Mouse (Mus musculus): Measurements from ENCODE around the gene Rsph1. TPM values are rescaled to one million over a fixed set of nuclear protein-coding genes. Genes with fewer than 3 reads are reported as not detected.

Rsph1 gene
- polyA plus RNA-seq, 1 experiment = 0.30 TPM

- TF ChIP-seq MYOG (IDR thresholded peaks at IDR 0.05; ENCODE audit: control insufficient read depth in 1 of 3, insufficient read depth in 1 of 3, insufficient read length in 2 of 3, low read depth in 2 of 3) (no peak), USF1 (IDR thresholded peaks at IDR 0.05; ENCODE audit: low read depth) (no peak), POLR2AphosphoS2 (IDR thresholded peaks at IDR 0.05; ENCODE audit: insufficient read length, low read depth) (no peak), E2F4 (IDR thresholded peaks at IDR 0.05; ENCODE audit: insufficient read depth) (no peak), REST (IDR thresholded peaks at IDR 0.05; ENCODE audit: insufficient read depth, insufficient read length) (no peak), TCF12 (IDR thresholded peaks at IDR 0.05; ENCODE audit: insufficient read depth, poor library complexity, severe bottlenecking) (no peak), MAX (IDR thresholded peaks at IDR 0.05; ENCODE audit: low read depth) (no peak)
- Histone ChIP-seq H3ac (ENCODE audit: control insufficient read depth, insufficient read length) (no peak overlapping the region), H3K79me2 (ENCODE audit: control insufficient read depth, insufficient read depth) (no peaks in the 10 kb centered on the region), H3K27me3 (ENCODE audit: control insufficient read depth, insufficient read depth, insufficient read length) (no peaks in the 10 kb centered on the region), H3K36me3 (ENCODE audit: control insufficient read depth, insufficient read depth) (no peaks in the 10 kb centered on the region), H3K4me3 (no peak overlapping the region), H3K4me2 (ENCODE audit: low read depth) (no peak overlapping the region)
Measured at GRCm38 (mm10) chr17:31238234-31239020, 38.8 kb downstream of the Rsph1 start.

DNA sequence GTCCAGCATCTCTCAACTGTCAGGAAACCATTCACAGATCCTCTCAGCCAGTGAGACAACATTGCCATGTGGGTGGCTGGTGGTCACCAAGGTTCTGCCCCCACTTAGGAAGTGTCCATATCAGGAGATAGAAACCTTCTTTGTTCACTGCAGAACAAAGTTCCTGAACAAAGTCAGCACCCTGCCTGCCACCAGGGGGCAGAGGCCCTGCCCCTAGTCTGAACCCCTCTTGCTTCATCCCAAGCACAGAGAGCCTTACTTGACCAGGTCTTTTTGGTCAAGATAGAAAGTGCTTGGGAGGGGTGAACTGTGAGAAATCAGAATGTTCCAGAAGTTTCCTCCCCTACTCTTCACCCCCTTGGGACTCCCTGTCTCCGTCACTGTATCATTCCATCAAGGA, 41.3 kb downstream of the Rsph1 start:
- H3K79me2 ChIP-seq (ENCODE audit: control insufficient read depth, insufficient read depth) = no peaks in the 10 kb centered on the region
- no peak overlapping the region for H3K4me3 ChIP-seq
- no peak overlapping the region for H3ac ChIP-seq (ENCODE audit: control insufficient read depth, insufficient read length)
- no peaks in the 10 kb centered on the region for H3K27me3 ChIP-seq (ENCODE audit: control insufficient read depth, insufficient read depth, insufficient read length)
- H3K36me3 ChIP-seq (ENCODE audit: control insufficient read depth, insufficient read depth) = no peaks in the 10 kb centered on the region
- TF ChIP-seq CEBPB (IDR thresholded peaks at IDR 0.05; ENCODE audit: insufficient read depth, poor library complexity, severe bottlenecking) (no peak), POLR2AphosphoS2 (IDR thresholded peaks at IDR 0.05; ENCODE audit: insufficient read length, low read depth) (no peak), SRF (IDR thresholded peaks at IDR 0.05; ENCODE audit: control insufficient read depth, insufficient read length, low read depth) (no peak), POLR2A (IDR thresholded peaks at IDR 0.05; ENCODE audit: insufficient read length, low read depth) (no peak)
- no peak overlapping the region for H3K4me2 ChIP-seq (ENCODE audit: low read depth)

- H3K4me3 ChIP-seq = no peak overlapping the region
- H3K36me3 ChIP-seq (ENCODE audit: control insufficient read depth, insufficient read depth) = no peaks in the 10 kb centered on the region
Measured at GRCm38 (mm10) chr17:31232251-31233010, 44.8 kb downstream of the Rsph1 start.

DNA sequence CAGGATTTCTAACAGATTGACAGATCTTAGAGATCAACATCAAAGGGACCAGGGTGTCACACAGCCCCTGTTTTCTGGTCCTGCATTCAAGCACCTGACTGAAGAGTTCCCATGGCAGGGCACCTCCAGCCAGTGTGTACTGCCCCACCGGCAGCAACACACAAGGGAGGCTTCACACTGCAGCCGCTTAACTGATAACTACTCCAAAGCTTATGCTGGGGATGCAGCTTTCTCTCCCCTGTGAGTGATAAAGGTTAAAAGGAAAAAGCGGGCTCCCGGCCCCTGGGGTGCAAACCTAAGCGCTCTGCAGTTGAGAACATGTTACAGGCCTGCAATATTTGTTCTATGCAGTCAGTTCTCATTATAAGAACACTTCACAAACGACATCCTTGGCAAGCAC, 45.4 kb downstream of the Rsph1 start:
- H3K79me2 ChIP-seq (ENCODE audit: control insufficient read depth, insufficient read depth) = no peaks in the 10 kb centered on the region

More at GRCm38 (mm10) chr17:31232251-31233010, 44.8 kb downstream of the Rsph1 start:
- Histone ChIP-seq H3K79me2 (ENCODE audit: control insufficient read depth, insufficient read depth) (no peaks in the 10 kb centered on the region), H3K27me3 (ENCODE audit: control insufficient read depth, insufficient read depth, insufficient read length) (no peaks in the 10 kb centered on the region), H3K4me2 (ENCODE audit: low read depth) (no peak overlapping the region), H3ac (ENCODE audit: control insufficient read depth, insufficient read length) (no peak overlapping the region)
- no peak for TF ChIP-seq POLR2A (IDR thresholded peaks at IDR 0.05; ENCODE audit: insufficient read length, low read depth)
- no peak for TF ChIP-seq TCF12 (IDR thresholded peaks at IDR 0.05; ENCODE audit: insufficient read depth, poor library complexity, severe bottlenecking)
- no peak for TF ChIP-seq MYOD1 (IDR thresholded peaks at IDR 0.05; ENCODE audit: control insufficient read depth in 1 of 3, insufficient read length in 2 of 3, low read depth in 2 of 3)
- TF ChIP-seq E2F4 (IDR thresholded peaks at IDR 0.05; ENCODE audit: insufficient read depth) = no peak
- TF ChIP-seq MYOG (IDR thresholded peaks at IDR 0.05; ENCODE audit: control insufficient read depth in 1 of 3, insufficient read depth in 1 of 3, insufficient read length in 2 of 3, low read depth in 2 of 3) = no peak
- TF ChIP-seq POLR2AphosphoS2 (IDR thresholded peaks at IDR 0.05; ENCODE audit: insufficient read length, low read depth) = no peak
- TF ChIP-seq MAX (IDR thresholded peaks at IDR 0.05; ENCODE audit: low read depth) = no peak
- no peak for TF ChIP-seq USF1 (IDR thresholded peaks at IDR 0.05; ENCODE audit: low read depth)
- no peak for TF ChIP-seq REST (IDR thresholded peaks at IDR 0.05; ENCODE audit: insufficient read depth, insufficient read length)
- TF ChIP-seq CEBPB (IDR thresholded peaks at IDR 0.05; ENCODE audit: insufficient read depth, poor library complexity, severe bottlenecking) = no peak
- TF ChIP-seq SRF (IDR thresholded peaks at IDR 0.05; ENCODE audit: control insufficient read depth, insufficient read length, low read depth) = no peak
- TF ChIP-seq TCF3 (IDR thresholded peaks at IDR 0.05; ENCODE audit: insufficient read length, low read depth) = no peak

DNA sequence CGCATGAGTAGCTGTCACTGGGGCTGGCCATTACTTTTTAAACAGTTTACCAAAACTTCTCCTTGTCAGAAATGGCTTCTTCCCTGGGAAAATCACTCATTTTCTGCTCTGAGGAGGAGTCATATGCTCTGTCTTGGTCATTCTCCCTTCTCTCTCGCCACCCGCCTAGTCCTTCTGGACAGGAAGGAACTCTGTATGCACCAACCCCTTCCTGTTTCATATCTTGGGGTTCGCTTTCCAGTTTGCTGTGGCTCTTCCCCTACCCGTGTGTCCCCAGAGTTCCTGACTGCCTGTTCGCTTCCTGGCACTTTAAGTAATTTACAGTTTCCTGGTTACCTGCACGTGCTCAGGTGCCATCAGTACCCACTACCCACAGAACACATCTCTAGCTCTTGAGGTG, 50.3 kb downstream of the Rsph1 start:
- Histone ChIP-seq H3K79me2 (ENCODE audit: control insufficient read depth, insufficient read depth) (no peaks in the 10 kb centered on the region), H3K36me3 (ENCODE audit: control insufficient read depth, insufficient read depth) (no peaks in the 10 kb centered on the region), H3K4me2 (ENCODE audit: low read depth) (no peak overlapping the region), H3ac (ENCODE audit: control insufficient read depth, insufficient read length) (no peak overlapping the region), H3K27me3 (ENCODE audit: control insufficient read depth, insufficient read depth, insufficient read length) (no peaks in the 10 kb centered on the region), H3K4me3 (no peak overlapping the region)
- TF ChIP-seq POLR2AphosphoS2 (IDR thresholded peaks at IDR 0.05; ENCODE audit: insufficient read length, low read depth) (no peak), TCF12 (IDR thresholded peaks at IDR 0.05; ENCODE audit: insufficient read depth, poor library complexity, severe bottlenecking) (no peak), MAX (IDR thresholded peaks at IDR 0.05; ENCODE audit: low read depth) (no peak), USF1 (IDR thresholded peaks at IDR 0.05; ENCODE audit: low read depth) (no peak), E2F4 (IDR thresholded peaks at IDR 0.05; ENCODE audit: insufficient read depth) (no peak), TCF3 (IDR thresholded peaks at IDR 0.05; ENCODE audit: insufficient read length, low read depth) (no peak), REST (IDR thresholded peaks at IDR 0.05; ENCODE audit: insufficient read depth, insufficient read length) (no peak), MYOG (IDR thresholded peaks at IDR 0.05; ENCODE audit: control insufficient read depth in 1 of 3, insufficient read depth in 1 of 3, insufficient read length in 2 of 3, low read depth in 2 of 3) (no peak), SRF (IDR thresholded peaks at IDR 0.05; ENCODE audit: control insufficient read depth, insufficient read length, low read depth) (no peak)

More for the DNA sequence above, 45.4 kb downstream of the Rsph1 start:
- no peak overlapping the region for H3K4me2 ChIP-seq (ENCODE audit: low read depth)
- H3K36me3 ChIP-seq (ENCODE audit: control insufficient read depth, insufficient read depth) = no peaks in the 10 kb centered on the region
- no peak overlapping the region for H3K4me3 ChIP-seq
- no peaks in the 10 kb centered on the region for H3K27me3 ChIP-seq (ENCODE audit: control insufficient read depth, insufficient read depth, insufficient read length)
- TF ChIP-seq CEBPB (IDR thresholded peaks at IDR 0.05; ENCODE audit: insufficient read depth, poor library complexity, severe bottlenecking) (no peak), SRF (IDR thresholded peaks at IDR 0.05; ENCODE audit: control insufficient read depth, insufficient read length, low read depth) (no peak), POLR2AphosphoS2 (IDR thresholded peaks at IDR 0.05; ENCODE audit: insufficient read length, low read depth) (no peak), E2F4 (IDR thresholded peaks at IDR 0.05; ENCODE audit: insufficient read depth) (no peak), POLR2A (IDR thresholded peaks at IDR 0.05; ENCODE audit: insufficient read length, low read depth) (no peak), TCF12 (IDR thresholded peaks at IDR 0.05; ENCODE audit: insufficient read depth, poor library complexity, severe bottlenecking) (no peak)
- H3ac ChIP-seq (ENCODE audit: control insufficient read depth, insufficient read length) = no peak overlapping the region
